Mouse (Mus musculus) B cell, adult 2 months (primary cell): Measurements from ENCODE around the gene Tmub2.

Experiments used
- DNase-seq, 2 experiments: peaks; one replicate each; pipeline ENCODE4 v3.0.0; 2022

Gene Tmub2

GRCm38 (mm10) chr11:102330039-102330438 lies 45.3 kb downstream of the Tmub2 start:
- no peak for DNase-seq

DNA sequence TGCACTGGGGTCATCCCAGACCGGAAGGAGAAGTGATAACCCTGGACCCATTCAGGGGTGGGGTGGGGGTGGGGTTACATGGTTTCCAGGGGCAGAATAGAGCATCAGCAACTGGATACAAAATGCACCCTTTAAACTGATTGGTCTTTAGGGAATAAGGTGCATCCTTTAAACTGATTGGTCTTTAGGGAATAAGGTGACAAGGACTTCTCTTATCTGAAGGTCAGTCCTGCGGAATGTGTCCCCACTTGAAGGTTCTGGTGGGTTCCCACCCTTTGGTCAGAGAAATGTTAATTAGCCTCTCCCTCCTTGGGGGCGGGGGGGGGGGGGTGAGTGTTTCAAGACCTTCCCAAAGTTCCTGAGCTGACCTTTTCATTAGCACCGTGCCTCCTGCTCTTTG lies 47.1 kb downstream of the Tmub2 start:
- no peak for DNase-seq

- DNase-seq, result no peak
Measured at GRCm38 (mm10) chr11:102333061-102333460, 48.3 kb downstream of the Tmub2 start.

GRCm38 (mm10) chr11:102334010-102334409 lies 49.3 kb downstream of the Tmub2 start:
- DNase-seq, result no peak

- no peak for DNase-seq
Measured at GRCm38 (mm10) chr11:102334973-102335700, 50.4 kb downstream of the Tmub2 start.

DNA sequence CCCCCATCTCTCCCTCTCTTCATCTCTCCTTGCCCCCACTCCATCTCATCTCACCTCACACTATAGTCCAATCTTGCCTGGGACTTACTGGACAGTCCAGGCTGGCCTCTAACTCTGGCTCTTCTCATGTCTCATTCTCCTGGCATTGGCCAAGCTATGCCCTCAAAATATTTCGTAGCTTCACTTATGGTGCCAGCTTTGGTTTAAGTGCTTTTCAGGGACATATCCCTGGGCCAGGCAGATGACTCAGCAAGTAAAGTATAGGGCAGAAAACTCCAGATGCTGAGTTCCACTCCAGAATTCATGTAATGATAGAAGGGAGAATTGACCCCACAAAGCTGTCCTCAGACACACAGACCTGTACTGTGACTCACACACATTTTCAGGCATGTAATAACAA lies 51.5 kb downstream of the Tmub2 start:
- no peak for DNase-seq

DNA sequence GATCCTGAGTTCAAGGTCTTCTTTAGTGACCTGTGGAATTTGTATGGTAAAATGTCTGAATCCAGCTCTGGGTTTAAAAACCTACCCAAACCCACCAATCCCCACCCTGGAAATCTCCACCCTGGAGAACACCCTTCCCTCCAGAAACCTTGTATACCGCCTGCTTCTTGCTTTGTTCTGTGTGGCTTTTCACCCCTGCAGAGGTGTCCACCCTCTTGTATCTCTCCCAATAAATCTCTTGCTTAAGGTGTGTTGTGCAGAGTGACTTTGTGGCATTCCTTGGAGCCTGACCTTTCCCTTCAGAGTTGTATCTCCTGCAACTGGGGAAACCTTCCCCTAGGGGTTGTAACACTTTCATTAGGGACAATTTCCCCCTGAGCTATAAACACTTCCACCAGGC lies 53.2 kb downstream of the Tmub2 start:
- no peak for DNase-seq

GRCm38 (mm10) chr11:102338561-102338960 lies 53.8 kb downstream of the Tmub2 start:
- DNase-seq, result no peak
